Mouse (Mus musculus) lung, postnatal 36 days (tissue): ENCODE results near the gene Drc3.

Experiments used
- DNase-seq: peaks from one replicate; pipeline ENCODE4 v3.0.0; 2022; ENCODE audit warnings: mixed read lengths

Drc3 gene

GRCm38 (mm10) chr11:60352559-60353411, at the start of gene Drc3, which contains the start of gene Tom1l2:
Gene Drc3, plus strand, starts transcription at chr11:60353329.
Gene Tom1l2, minus strand, starts transcription at chr11:60352905.
- peak; percentile 100 for DNase-seq

GRCm38 (mm10) chr11:60303497-60303896, 49.6 kb upstream of the Drc3 start:
- DNase-seq = no peak

- no peak for DNase-seq
These were observed 47.5 kb upstream of the Drc3 start for GRCm38 (mm10) chr11:60305611-60306010.

- DNase-seq = peak; percentile 81
These were observed 46.3 kb upstream of the Drc3 start for GRCm38 (mm10) chr11:60306834-60307233.

- peak; percentile 65 for DNase-seq
These were observed 45.7 kb upstream of the Drc3 start for GRCm38 (mm10) chr11:60307375-60307825.

GRCm38 (mm10) chr11:60308061-60308460, 45.1 kb upstream of the Drc3 start:
- DNase-seq = no peak

- peak; percentile 54 for DNase-seq
These were observed 44.5 kb upstream of the Drc3 start for GRCm38 (mm10) chr11:60308506-60309116.

- no peak for DNase-seq
These were observed 43.3 kb upstream of the Drc3 start for GRCm38 (mm10) chr11:60309875-60310274.

GRCm38 (mm10) chr11:60311025-60311854, 41.9 kb upstream of the Drc3 start:
- peak; percentile 83 for DNase-seq

- DNase-seq = no peak
These were observed 36.9 kb upstream of the Drc3 start for GRCm38 (mm10) chr11:60316250-60316649.

GRCm38 (mm10) chr11:60316883-60317282, 36.2 kb upstream of the Drc3 start:
- DNase-seq = no peak

GRCm38 (mm10) chr11:60317376-60318102, 35.6 kb upstream of the Drc3 start:
- DNase-seq = no peak

GRCm38 (mm10) chr11:60318716-60319115, 34.4 kb upstream of the Drc3 start:
- DNase-seq = no peak

- DNase-seq = no peak
These were observed 33.7 kb upstream of the Drc3 start for GRCm38 (mm10) chr11:60319257-60320066.

GRCm38 (mm10) chr11:60320426-60321037, 32.6 kb upstream of the Drc3 start:
- DNase-seq = no peak

- peak; percentile 58 for DNase-seq
These were observed 31.7 kb upstream of the Drc3 start for GRCm38 (mm10) chr11:60321438-60321837.

- DNase-seq = no peak
These were observed 29.4 kb upstream of the Drc3 start for GRCm38 (mm10) chr11:60323731-60324130.

GRCm38 (mm10) chr11:60330551-60330950, 22.6 kb upstream of the Drc3 start:
- no peak for DNase-seq

GRCm38 (mm10) chr11:60333461-60333860, 19.7 kb upstream of the Drc3 start:
- DNase-seq = no peak

- DNase-seq = no peak
These were observed 19.0 kb upstream of the Drc3 start for GRCm38 (mm10) chr11:60334124-60334523.

- no peak for DNase-seq
These were observed 17.4 kb upstream of the Drc3 start for GRCm38 (mm10) chr11:60335771-60336170.
